Mouse (Mus musculus) kidney, embryonic 14.5 days (tissue): Measurements from ENCODE around the gene Ppm1e. TPM values are rescaled to one million over a fixed set of nuclear protein-coding genes. Genes with fewer than 3 reads are reported as not detected.

Experiments used
- ATAC-seq: fragments of 200-750 bp; cut with Nextera tagmentation; 2 replicates; pipeline ENCODE4 v1.8.0; 2017; ENCODE audit warnings: moderate number of reproducible peaks, mild to moderate bottlenecking, moderate TSS enrichment, moderate library complexity; ENCODE audit not compliant: low FRiP score, low TSS enrichment
- H3K27ac ChIP-seq: fragments of 300-500 bp; sonication (generic); 2 replicates; pipeline ENCODE4 v1.5.1; 2014; ENCODE audit warnings: low read depth, mild to moderate bottlenecking, low read length, moderate library complexity, mixed read lengths
- H3K27me3 ChIP-seq: fragments of 300-500 bp; sonication (generic); 2 replicates; pipeline ENCODE4 v1.6.1; 2014; ENCODE audit warnings: mild to moderate bottlenecking, low read length; ENCODE audit not compliant: control insufficient read depth, insufficient read depth
- H3K36me3 ChIP-seq: fragments of 300-500 bp; sonication (generic); 2 replicates; pipeline ENCODE4 v1.6.1; 2014; ENCODE audit warnings: low read length, mixed read lengths; ENCODE audit not compliant: control insufficient read depth, insufficient read depth
- H3K4me1 ChIP-seq: fragments of 300-500 bp; sonication (generic); 2 replicates; pipeline ENCODE4 v1.6.1; 2014; ENCODE audit warnings: low read length, mixed read lengths; ENCODE audit not compliant: control insufficient read depth, insufficient read depth
- H3K4me2 ChIP-seq: fragments of 300-500 bp; sonication (generic); replicated peaks from 2 replicates; pipeline ENCODE4 v1.6.1; 2014; ENCODE audit warnings: low read depth, mild to moderate bottlenecking, low read length
- H3K4me3 ChIP-seq: fragments of 300-500 bp; sonication (generic); 2 replicates; pipeline ENCODE4 v1.5.1; 2014; ENCODE audit warnings: mild to moderate bottlenecking, low read length
- H3K9ac ChIP-seq: fragments of 300-500 bp; sonication (generic); 2 replicates; pipeline ENCODE4 v1.6.1; 2014; ENCODE audit warnings: low read depth, mild to moderate bottlenecking, low read length, moderate library complexity
- H3K9me3 ChIP-seq: fragments of 300-500 bp; sonication (generic); 2 replicates; pipeline ENCODE4 v1.6.1; 2016; ENCODE audit warnings: low read length; ENCODE audit not compliant: control insufficient read depth
- WGBS: fragments of 180-500 bp; shearing (Covaris S2); extraction: QIAGEN DNeasy Blood & Tissue Kit; methylation state at CpG from one replicate; pipeline ENCODE4 v1.1.7; 2014; 5-methylcytosine and 5-hydroxymethylcytosine counted together
- polyA plus RNA-seq: library from polyadenylated mRNA; unstranded; fragments of >200 nt; fragmentation: Nextera tagmentation; extraction: Ambion mirVana; gene quantifications from 2 replicates; pipeline ENCODE4 v1.2.1, GENCODE M21; 2014

Gene Ppm1e
- polyA plus RNA-seq, 1 experiment from 2014 or later: 3.7 TPM

- H3K4me2 ChIP-seq: no peak overlapping the region
- H3K4me1 ChIP-seq: no peaks in the 10 kb centered on the region
- H3K9me3 ChIP-seq: no peaks in the 10 kb centered on the region
- H3K27me3 ChIP-seq: no peaks in the 10 kb centered on the region
- no peak overlapping the region for H3K27ac ChIP-seq
- 77% methylated on average over 9 of the region's 9 CpGs for WGBS
- H3K9ac ChIP-seq: no peak overlapping the region
- H3K36me3 ChIP-seq: no peaks in the 10 kb centered on the region
- ATAC-seq: no peak
- no peak overlapping the region for H3K4me3 ChIP-seq
Observed at GRCm38 (mm10) chr11:87318956-87319708, 39.7 kb downstream of the Ppm1e start.

- H3K9me3 ChIP-seq: no peaks in the 10 kb centered on the region
- no peak overlapping the region for H3K4me3 ChIP-seq
- no peak overlapping the region for H3K27ac ChIP-seq
- WGBS: 70% methylated on average over 3 of the region's 3 CpGs
- H3K27me3 ChIP-seq: no peaks in the 10 kb centered on the region
- H3K4me1 ChIP-seq: no peaks in the 10 kb centered on the region
- H3K4me2 ChIP-seq: no peak overlapping the region
- no peak overlapping the region for H3K9ac ChIP-seq
- no peak for ATAC-seq
- no peaks in the 10 kb centered on the region for H3K36me3 ChIP-seq
Observed at GRCm38 (mm10) chr11:87313533-87313932, 45.3 kb downstream of the Ppm1e start.

- ATAC-seq: no peak
- no peaks in the 10 kb centered on the region for H3K27me3 ChIP-seq
- H3K9me3 ChIP-seq: no peaks in the 10 kb centered on the region
- H3K4me2 ChIP-seq: no peak overlapping the region
- no peak overlapping the region for H3K9ac ChIP-seq
- 88% methylated on average over 2 of the region's 2 CpGs for WGBS
- H3K4me1 ChIP-seq: no peaks in the 10 kb centered on the region
- H3K27ac ChIP-seq: no peak overlapping the region
- no peak overlapping the region for H3K4me3 ChIP-seq
- H3K36me3 ChIP-seq: no peaks in the 10 kb centered on the region
Observed at GRCm38 (mm10) chr11:87310309-87310708, 48.5 kb downstream of the Ppm1e start.

- Histone ChIP-seq H3K27me3 (no peaks in the 10 kb centered on the region), H3K4me1 (no peaks in the 10 kb centered on the region)
- WGBS: 85% methylated on average over 8 of the region's 8 CpGs
Observed at GRCm38 (mm10) chr11:87309329-87310074, 49.3 kb downstream of the Ppm1e start.

GRCm38 (mm10) chr11:87299066-87299465 is 59.8 kb downstream of the Ppm1e start:
- 65% methylated on average over 5 of the region's 5 CpGs for WGBS
- ATAC-seq: no peak
- H3K27me3 ChIP-seq: no peaks in the 10 kb centered on the region
- H3K9ac ChIP-seq: no peak overlapping the region
- no peaks in the 10 kb centered on the region for H3K36me3 ChIP-seq
- H3K27ac ChIP-seq: no peak overlapping the region
- H3K4me2 ChIP-seq: no peak overlapping the region
- H3K4me1 ChIP-seq: no peaks in the 10 kb centered on the region
- no peak overlapping the region for H3K4me3 ChIP-seq
- no peaks in the 10 kb centered on the region; the same call in 1 of the 2 replicates for H3K9me3 ChIP-seq

More at GRCm38 (mm10) chr11:87309329-87310074, 49.3 kb downstream of the Ppm1e start:
- Histone ChIP-seq H3K36me3 (no peaks in the 10 kb centered on the region), H3K27ac (no peak overlapping the region), H3K4me2 (no peak overlapping the region), H3K9me3 (no peaks in the 10 kb centered on the region), H3K9ac (no peak overlapping the region), H3K4me3 (no peak overlapping the region)
- no peak for ATAC-seq

- Histone ChIP-seq H3K4me2 (no peak overlapping the region), H3K9me3 (no peaks in the 10 kb centered on the region; the same call in 1 of the 2 replicates), H3K9ac (no peak overlapping the region), H3K27me3 (no peaks in the 10 kb centered on the region), H3K36me3 (no peaks in the 10 kb centered on the region), H3K4me1 (no peaks in the 10 kb centered on the region), H3K27ac (no peak overlapping the region), H3K4me3 (no peak overlapping the region)
- ATAC-seq: no peak
- 81% methylated on average over 6 of the region's 6 CpGs for WGBS
Observed at GRCm38 (mm10) chr11:87296467-87296866, 62.4 kb downstream of the Ppm1e start.

GRCm38 (mm10) chr11:87295636-87296035 is 63.2 kb downstream of the Ppm1e start:
- H3K9me3 ChIP-seq: no peaks in the 10 kb centered on the region; the same call in 1 of the 2 replicates
- H3K27ac ChIP-seq: no peak overlapping the region
- no peak overlapping the region for H3K4me3 ChIP-seq
- no peak overlapping the region for H3K9ac ChIP-seq
- no peaks in the 10 kb centered on the region for H3K4me1 ChIP-seq
- H3K4me2 ChIP-seq: no peak overlapping the region
- WGBS: 92% methylated on average over 2 of the region's 2 CpGs
- no peaks in the 10 kb centered on the region for H3K36me3 ChIP-seq
- ATAC-seq: no peak
- no peaks in the 10 kb centered on the region for H3K27me3 ChIP-seq

- H3K27me3 ChIP-seq: no peaks in the 10 kb centered on the region
- no peak overlapping the region for H3K4me2 ChIP-seq
- H3K27ac ChIP-seq: no peak overlapping the region
- H3K4me3 ChIP-seq: no peak overlapping the region
- no peak overlapping the region for H3K9ac ChIP-seq
- no peak for ATAC-seq
- no peaks in the 10 kb centered on the region for H3K9me3 ChIP-seq
- WGBS: 78% methylated on average over 8 of the region's 8 CpGs
- H3K4me1 ChIP-seq: no peaks in the 10 kb centered on the region
- no peaks in the 10 kb centered on the region for H3K36me3 ChIP-seq
Observed at GRCm38 (mm10) chr11:87289313-87289712, 69.5 kb downstream of the Ppm1e start.

- no peak overlapping the region for H3K9ac ChIP-seq
- H3K27me3 ChIP-seq: no peaks in the 10 kb centered on the region
- H3K9me3 ChIP-seq: no peaks in the 10 kb centered on the region
- H3K27ac ChIP-seq: no peak overlapping the region
- H3K4me1 ChIP-seq: no peaks in the 10 kb centered on the region
- H3K36me3 ChIP-seq: no peaks in the 10 kb centered on the region
- H3K4me3 ChIP-seq: no peak overlapping the region
- no peak for ATAC-seq
- WGBS: 81% methylated on average over 2 of the region's 2 CpGs
- no peak overlapping the region for H3K4me2 ChIP-seq
Observed at GRCm38 (mm10) chr11:87286194-87286593, 72.6 kb downstream of the Ppm1e start.
